Mouse (Mus musculus) liver, postnatal 0 days (tissue): Measurements from ENCODE around the gene Sema3c. TPM values are rescaled to one million over a fixed set of nuclear protein-coding genes. Genes with fewer than 3 reads are reported as not detected.

Experiments used
- ATAC-seq: fragments of 200-750 bp; cut with Nextera tagmentation; 2 replicates; pipeline ENCODE4 v1.8.0; 2017; ENCODE audit warnings: mild to moderate bottlenecking, moderate library complexity
- DNase-seq: peaks from one replicate; pipeline ENCODE4 v3.0.0-alpha.2; 2016
- H3K27ac ChIP-seq: fragments of 300-500 bp; sonication (generic); 2 replicates; pipeline ENCODE4 v1.5.1; 2014; ENCODE audit warnings: antibody characterized with exemption, moderate library complexity, mild to moderate bottlenecking, low read depth
- H3K27me3 ChIP-seq: fragments of 300-500 bp; sonication (generic); 2 replicates; pipeline ENCODE4 v1.6.1; 2014; ENCODE audit warnings: low read length, control low read depth, mixed read lengths; ENCODE audit not compliant: insufficient read depth
- H3K36me3 ChIP-seq: fragments of 300-500 bp; sonication (generic); replicated peaks from 2 replicates; pipeline ENCODE4 v1.6.1; 2014; ENCODE audit warnings: mild to moderate bottlenecking, control low read depth, low read length, moderate library complexity, mixed read lengths; ENCODE audit not compliant: insufficient read depth
- H3K4me1 ChIP-seq: fragments of 300-500 bp; sonication (generic); 2 replicates; pipeline ENCODE4 v1.6.1; 2014; ENCODE audit warnings: antibody characterized with exemption, mild to moderate bottlenecking, control low read depth; ENCODE audit not compliant: insufficient read depth
- H3K4me2 ChIP-seq: fragments of 300-500 bp; sonication (generic); 2 replicates; pipeline ENCODE4 v1.6.1; 2014; ENCODE audit warnings: low read depth, mild to moderate bottlenecking, low read length, moderate library complexity, mixed read lengths
- H3K4me3 ChIP-seq: fragments of 300-500 bp; sonication (generic); 2 replicates; pipeline ENCODE4 v1.5.1; 2014; ENCODE audit warnings: low read depth, low read length
- H3K9ac ChIP-seq: fragments of 300-500 bp; sonication (generic); replicated peaks from 2 replicates; pipeline ENCODE4 v1.6.1; 2014; ENCODE audit warnings: mild to moderate bottlenecking, moderate library complexity
- H3K9me3 ChIP-seq: fragments of 300-500 bp; sonication (generic); 2 replicates; pipeline ENCODE4 v1.6.1; 2016; ENCODE audit warnings: mild to moderate bottlenecking, control low read depth, low read length, mixed read lengths
- CTCF ChIP-seq: sonication (generic); IDR thresholded peaks from 2 replicates; pipeline ENCODE4 v1.5.1; 2016; ENCODE audit warnings: antibody characterized with exemption, low read depth
- EP300 ChIP-seq: IDR thresholded peaks from 2 replicates; pipeline ENCODE4 v1.6.1; 2016; ENCODE audit warnings: antibody characterized with exemption, low read depth, mild to moderate bottlenecking
- WGBS: fragments of 180-500 bp; shearing (Covaris S2); extraction: QIAGEN DNeasy Blood & Tissue Kit; methylation state at CpG from one replicate; pipeline ENCODE4 v1.1.7; 2014; ENCODE audit not compliant: insufficient replicate concordance; 5-methylcytosine and 5-hydroxymethylcytosine counted together
- polyA plus RNA-seq: library from polyadenylated mRNA; unstranded; fragments of >200 nt; fragmentation: Nextera tagmentation; extraction: Ambion mirVana; gene quantifications from 2 replicates; pipeline ENCODE4 v1.2.1, GENCODE M21; 2015

Sema3c gene
- polyA plus RNA-seq, 1 experiment from 2014 or later = 0.53 TPM

GRCm38 (mm10) chr5:17584299-17584945 is 10.3 kb downstream of the Sema3c start:
- H3K36me3 ChIP-seq = no peaks in the 10 kb centered on the region
- WGBS = 53% methylated on average over 2 of the region's 2 CpGs
- no peak for DNase-seq
- H3K9ac ChIP-seq = no peak overlapping the region
- TF ChIP-seq EP300 = no peak
- no peak for TF ChIP-seq CTCF
- no peak overlapping the region for H3K4me3 ChIP-seq
- ATAC-seq = no peak
- no peaks in the 10 kb centered on the region for H3K4me1 ChIP-seq
- H3K9me3 ChIP-seq = no peaks in the 10 kb centered on the region
- H3K27ac ChIP-seq = no peak overlapping the region
- no peaks in the 10 kb centered on the region for H3K27me3 ChIP-seq
- no peak overlapping the region for H3K4me2 ChIP-seq

GRCm38 (mm10) chr5:17586518-17587210 is 12.6 kb downstream of the Sema3c start:
- no peak overlapping the region for H3K9ac ChIP-seq
- H3K4me2 ChIP-seq = no peak overlapping the region
- no peak for DNase-seq
- 80% methylated on average over 2 of the region's 2 CpGs for WGBS
- no peaks in the 10 kb centered on the region for H3K9me3 ChIP-seq
- H3K4me3 ChIP-seq = no peak overlapping the region
- no peaks in the 10 kb centered on the region for H3K36me3 ChIP-seq
- no peak for ATAC-seq
- TF ChIP-seq EP300 (no peak), CTCF (no peak)
- no peak overlapping the region for H3K27ac ChIP-seq
- no peaks in the 10 kb centered on the region for H3K4me1 ChIP-seq
- H3K27me3 ChIP-seq = no peaks in the 10 kb centered on the region

GRCm38 (mm10) chr5:17591908-17592307 is 17.8 kb downstream of the Sema3c start:
- H3K4me2 ChIP-seq = no peak overlapping the region
- no peak for DNase-seq
- H3K9me3 ChIP-seq = no peaks in the 10 kb centered on the region
- H3K36me3 ChIP-seq = no peaks in the 10 kb centered on the region
- H3K27me3 ChIP-seq = no peaks in the 10 kb centered on the region
- no peak overlapping the region for H3K4me3 ChIP-seq
- 82% methylated on average over 3 of the region's 3 CpGs for WGBS
- H3K9ac ChIP-seq = no peak overlapping the region
- no peak for ATAC-seq
- no peak for TF ChIP-seq CTCF
- TF ChIP-seq EP300 = no peak
- H3K27ac ChIP-seq = no peak overlapping the region
- no peaks in the 10 kb centered on the region for H3K4me1 ChIP-seq

- no peak for TF ChIP-seq EP300
- no peak for TF ChIP-seq CTCF
- Histone ChIP-seq H3K27me3 (no peaks in the 10 kb centered on the region), H3K4me1 (no peaks in the 10 kb centered on the region), H3K27ac (no peak overlapping the region), H3K36me3 (no peaks in the 10 kb centered on the region), H3K9me3 (no peaks in the 10 kb centered on the region), H3K4me2 (no peak overlapping the region), H3K9ac (no peak overlapping the region), H3K4me3 (no peak overlapping the region)
- WGBS = 51% methylated on average over 4 of the region's 4 CpGs
- DNase-seq (no peak), ATAC-seq (no peak)
Observed at GRCm38 (mm10) chr5:17601700-17602099, 27.6 kb downstream of the Sema3c start.

GRCm38 (mm10) chr5:17620619-17621018 is 46.5 kb downstream of the Sema3c start:
- Histone ChIP-seq H3K4me2 (no peak overlapping the region), H3K9me3 (no peaks in the 10 kb centered on the region), H3K4me1 (no peaks in the 10 kb centered on the region), H3K36me3 (no peaks in the 10 kb centered on the region), H3K4me3 (no peak overlapping the region), H3K27me3 (no peaks in the 10 kb centered on the region), H3K27ac (no peak overlapping the region), H3K9ac (no peak overlapping the region)
- TF ChIP-seq EP300 = no peak
- DNase-seq = no peak
- 75% methylated on average over 2 of the region's 2 CpGs for WGBS
- ATAC-seq = no peak

GRCm38 (mm10) chr5:17622564-17622963 is 48.5 kb downstream of the Sema3c start:
- no peaks in the 10 kb centered on the region for H3K27me3 ChIP-seq
- H3K4me3 ChIP-seq = no peak overlapping the region
- TF ChIP-seq EP300 (no peak), CTCF (no peak)
- no peaks in the 10 kb centered on the region for H3K4me1 ChIP-seq
- no peak overlapping the region for H3K27ac ChIP-seq
- 73% methylated on average over 2 of the region's 2 CpGs for WGBS
- H3K4me2 ChIP-seq = no peak overlapping the region
- DNase-seq = no peak
- ATAC-seq = no peak
- H3K36me3 ChIP-seq = no peaks in the 10 kb centered on the region
- H3K9ac ChIP-seq = no peak overlapping the region
- H3K9me3 ChIP-seq = no peaks in the 10 kb centered on the region
